Mouse (Mus musculus): ENCODE results near the gene Epha6. TPM values are rescaled to one million over a fixed set of nuclear protein-coding genes. Genes with fewer than 3 reads are reported as not detected.
A peak's percentile ranks its signal among the peaks of the same experiment; 100 is the strongest.

Epha6 gene
- polyA plus RNA-seq, 1 experiment from 2014 or later, result 0.33 TPM

DNA sequence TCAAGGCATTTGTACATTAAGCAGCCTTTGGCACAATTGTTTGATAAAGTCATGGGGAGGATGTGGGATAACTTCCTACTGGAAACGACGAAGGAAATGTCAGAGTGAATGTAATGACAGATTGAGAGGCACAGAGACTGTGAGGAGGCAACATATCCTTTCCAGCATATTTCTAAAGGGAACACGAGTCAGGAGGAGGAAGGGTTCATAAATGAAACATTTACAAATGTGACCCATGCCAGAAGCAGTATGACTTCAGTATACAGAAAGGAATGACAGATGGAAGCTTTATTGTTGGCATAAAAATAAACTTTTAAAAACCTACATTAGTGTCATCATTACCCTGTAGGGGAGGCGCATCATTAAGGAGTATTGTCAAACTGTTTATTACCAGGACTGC, 60.9 kb downstream of the Epha6 start:
- no peaks in the 10 kb centered on the region for H3K9me3 ChIP-seq (ENCODE audit: control insufficient read depth, low read length)
- no peak overlapping the region for H3K9ac ChIP-seq (ENCODE audit: low read length)
- no peaks in the 10 kb centered on the region for H3K36me3 ChIP-seq (ENCODE audit: control insufficient read depth, insufficient read depth, low read length)
- 82% methylated on average over 4 of the region's 4 CpGs for WGBS
- no peak overlapping the region for H3K4me2 ChIP-seq (ENCODE audit: low read depth, severe bottlenecking)
- no peaks in the 10 kb centered on the region for H3K27me3 ChIP-seq (ENCODE audit: control insufficient read depth, insufficient read depth, low read length)
- H3K27ac ChIP-seq (replicated peaks; ENCODE audit: low read depth, low read length), result no peak overlapping the region
- no peak overlapping the region for H3K4me3 ChIP-seq (ENCODE audit: low read depth, low read length)
- ATAC-seq (ENCODE audit: insufficient number of reproducible peaks, low FRiP score, low TSS enrichment, low read depth), result no peak
- DNase-seq (ENCODE audit: low spot score), result no peak
- H3K4me1 ChIP-seq (ENCODE audit: control insufficient read depth, insufficient read depth, low read length), result no peaks in the 10 kb centered on the region

DNA sequence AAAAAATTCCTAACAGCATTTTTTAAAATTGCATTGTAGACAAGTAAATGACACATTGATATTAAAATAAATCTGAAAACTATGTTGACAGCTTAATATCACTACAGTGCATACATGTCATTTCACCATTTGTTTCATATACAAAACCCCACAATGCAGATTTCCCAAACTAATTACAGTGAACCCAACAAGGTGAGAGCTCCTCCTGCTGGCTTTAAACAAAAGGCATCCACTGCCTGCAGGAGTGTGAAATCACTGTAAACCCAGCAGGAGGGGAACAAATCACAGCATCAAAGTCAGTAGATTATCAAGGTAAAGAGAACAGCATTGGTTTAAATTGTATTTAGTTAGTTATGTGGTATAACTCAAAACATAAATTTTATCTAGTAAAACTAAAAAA, 67.1 kb downstream of the Epha6 start:
- Histone ChIP-seq H3K4me1 (ENCODE audit: control insufficient read depth, insufficient read depth, low read length) (no peaks in the 10 kb centered on the region), H3K27me3 (ENCODE audit: control insufficient read depth, insufficient read depth, low read length) (no peaks in the 10 kb centered on the region), H3K36me3 (ENCODE audit: control insufficient read depth, insufficient read depth, low read length) (no peaks in the 10 kb centered on the region), H3K9me3 (ENCODE audit: control insufficient read depth, low read length) (no peaks in the 10 kb centered on the region), H3K27ac (replicated peaks; ENCODE audit: low read depth, low read length) (no peak overlapping the region), H3K9ac (ENCODE audit: low read length) (no peak overlapping the region), H3K4me3 (ENCODE audit: low read depth, low read length) (no peak overlapping the region), H3K4me2 (ENCODE audit: low read depth, severe bottlenecking) (no peak overlapping the region)
- DNase-seq (ENCODE audit: low spot score) (peak; percentile 23), ATAC-seq (ENCODE audit: insufficient number of reproducible peaks, low FRiP score, low TSS enrichment, low read depth) (no peak; the same call in 1 of the 2 replicates)

DNA sequence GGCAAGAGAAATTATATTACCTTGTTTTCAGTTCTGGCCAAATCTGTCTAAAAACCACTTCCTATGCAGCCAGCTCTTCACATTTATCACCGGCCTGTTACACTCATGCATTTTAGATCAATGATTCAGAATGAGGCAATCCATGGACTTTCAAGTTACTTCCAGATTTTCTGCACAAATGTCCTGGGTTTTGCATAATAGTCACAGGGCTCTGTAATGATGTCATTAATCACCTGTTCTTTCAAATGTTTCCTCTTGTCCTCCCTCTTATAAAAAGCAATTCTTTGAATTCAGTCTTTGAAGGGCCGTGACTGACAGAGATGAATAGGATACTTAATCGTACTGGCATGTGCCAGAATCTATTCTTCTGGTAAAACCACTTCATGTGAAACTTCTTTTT, 95.6 kb downstream of the Epha6 start:
- H3K9me3 ChIP-seq (ENCODE audit: control insufficient read depth, low read length), result no peaks in the 10 kb centered on the region
- ATAC-seq (ENCODE audit: insufficient number of reproducible peaks, low FRiP score, low TSS enrichment, low read depth) (no peak), DNase-seq (ENCODE audit: low spot score) (no peak)
- no peak overlapping the region for H3K4me3 ChIP-seq (ENCODE audit: low read depth, low read length)
- no peak overlapping the region for H3K4me2 ChIP-seq (ENCODE audit: low read depth, severe bottlenecking)
- H3K4me1 ChIP-seq (ENCODE audit: control insufficient read depth, insufficient read depth, low read length), result no peaks in the 10 kb centered on the region
- H3K27me3 ChIP-seq (ENCODE audit: control insufficient read depth, insufficient read depth, low read length), result no peaks in the 10 kb centered on the region
- no peak overlapping the region for H3K27ac ChIP-seq (replicated peaks; ENCODE audit: low read depth, low read length)
- no peak overlapping the region for H3K9ac ChIP-seq (ENCODE audit: low read length)
- WGBS, result 69% methylated on average over 3 of the region's 3 CpGs
- H3K36me3 ChIP-seq (ENCODE audit: control insufficient read depth, insufficient read depth, low read length), result no peaks in the 10 kb centered on the region

DNA sequence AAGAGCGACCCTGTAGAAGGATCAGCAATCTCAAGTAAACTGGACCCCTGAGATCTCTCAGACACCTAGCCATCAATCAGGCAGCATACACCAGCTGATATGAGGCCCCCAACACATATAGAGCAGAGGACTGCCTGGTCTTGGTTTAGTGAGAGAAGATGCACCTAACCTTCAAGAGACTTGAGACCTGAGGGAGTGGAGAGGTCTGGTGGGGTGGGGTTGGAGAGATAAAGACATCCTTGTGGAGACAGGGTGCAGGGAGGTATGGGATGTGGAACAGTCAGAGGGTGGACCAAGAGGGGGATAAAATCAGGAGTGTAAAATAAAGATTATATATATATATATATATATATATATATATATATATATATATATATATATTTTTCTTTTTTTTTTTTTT, 105.8 kb downstream of the Epha6 start:
- no peaks in the 10 kb centered on the region for H3K27me3 ChIP-seq (ENCODE audit: control insufficient read depth, insufficient read depth, low read length)
- no peak for ATAC-seq (ENCODE audit: insufficient number of reproducible peaks, low FRiP score, low TSS enrichment, low read depth)
- WGBS, result 94% methylated on average over 1 of the region's 1 CpGs
- DNase-seq (ENCODE audit: low spot score), result no peak
- no peak overlapping the region for H3K9ac ChIP-seq (ENCODE audit: low read length)
- H3K4me1 ChIP-seq (ENCODE audit: control insufficient read depth, insufficient read depth, low read length), result no peaks in the 10 kb centered on the region
- no peaks in the 10 kb centered on the region for H3K36me3 ChIP-seq (ENCODE audit: control insufficient read depth, insufficient read depth, low read length)
- H3K9me3 ChIP-seq (ENCODE audit: control insufficient read depth, low read length), result no peaks in the 10 kb centered on the region
- H3K4me2 ChIP-seq (ENCODE audit: low read depth, severe bottlenecking), result no peak overlapping the region
- no peak overlapping the region for H3K4me3 ChIP-seq (ENCODE audit: low read depth, low read length)
- H3K27ac ChIP-seq (replicated peaks; ENCODE audit: low read depth, low read length), result no peak overlapping the region

DNA sequence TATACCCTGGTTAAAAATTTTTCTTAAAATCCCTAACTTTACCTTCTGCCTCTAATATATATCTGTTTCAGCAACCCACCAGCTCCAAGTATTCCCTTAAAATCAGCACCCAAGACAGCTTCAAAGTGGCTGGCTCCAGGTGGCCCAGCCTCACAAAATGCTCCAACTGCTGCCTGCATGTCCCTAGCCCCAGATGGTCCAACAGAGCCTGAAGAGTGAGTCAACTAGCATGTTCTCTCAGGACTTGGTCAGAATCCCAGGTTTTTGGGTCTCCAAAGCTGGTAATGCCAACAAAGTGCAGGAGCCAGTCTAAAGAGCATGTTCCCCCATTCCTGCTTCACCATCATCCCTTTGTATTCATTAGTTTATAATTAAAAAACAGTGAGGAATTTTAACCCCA, 129.6 kb downstream of the Epha6 start:
- Histone ChIP-seq H3K27ac (replicated peaks; ENCODE audit: low read depth, low read length) (no peak overlapping the region), H3K36me3 (ENCODE audit: control insufficient read depth, insufficient read depth, low read length) (no peaks in the 10 kb centered on the region), H3K4me2 (ENCODE audit: low read depth, severe bottlenecking) (no peak overlapping the region), H3K27me3 (ENCODE audit: control insufficient read depth, insufficient read depth, low read length) (no peaks in the 10 kb centered on the region), H3K9ac (ENCODE audit: low read length) (no peak overlapping the region), H3K9me3 (ENCODE audit: control insufficient read depth, low read length) (no peaks in the 10 kb centered on the region), H3K4me1 (ENCODE audit: control insufficient read depth, insufficient read depth, low read length) (no peaks in the 10 kb centered on the region), H3K4me3 (ENCODE audit: low read depth, low read length) (no peak overlapping the region)
- ATAC-seq (ENCODE audit: insufficient number of reproducible peaks, low FRiP score, low TSS enrichment, low read depth) (no peak), DNase-seq (ENCODE audit: low spot score) (no peak)

DNA sequence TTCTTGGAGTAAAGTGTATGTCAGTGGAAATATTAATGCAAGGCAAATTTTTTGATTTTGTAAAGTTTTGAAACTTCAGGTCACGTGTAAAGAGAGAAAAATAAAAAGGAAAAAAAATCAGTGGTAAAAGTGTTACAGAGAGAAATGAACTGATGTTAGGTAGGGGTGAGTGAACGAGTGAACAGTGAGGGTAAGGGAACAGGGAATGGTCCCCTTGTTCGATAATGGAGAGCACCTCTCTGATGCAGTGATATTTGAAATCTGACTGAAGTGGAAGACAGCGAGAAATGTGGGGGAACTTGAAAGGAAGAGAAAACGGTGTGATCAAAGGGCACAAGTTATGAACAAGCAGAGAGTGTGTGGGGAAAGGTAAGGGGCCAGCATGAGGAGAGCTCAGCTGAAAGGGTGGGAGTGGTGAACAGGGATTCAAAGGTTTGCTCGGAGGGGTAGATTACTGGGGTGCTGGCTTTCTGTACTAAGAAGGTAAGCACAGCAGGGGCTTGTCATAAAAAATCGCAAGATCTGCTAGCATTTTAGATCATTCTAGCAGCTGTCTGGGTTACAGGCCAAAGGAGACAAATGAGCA, 137.0 kb downstream of the Epha6 start:
- DNase-seq (ENCODE audit: low spot score), result no peak
- Histone ChIP-seq H3K27me3 (ENCODE audit: control insufficient read depth, insufficient read depth, low read length) (no peaks in the 10 kb centered on the region), H3K4me3 (ENCODE audit: low read depth, low read length) (no peak overlapping the region), H3K27ac (replicated peaks; ENCODE audit: low read depth, low read length) (no peak overlapping the region), H3K36me3 (ENCODE audit: control insufficient read depth, insufficient read depth, low read length) (no peaks in the 10 kb centered on the region), H3K9me3 (ENCODE audit: control insufficient read depth, low read length) (no peaks in the 10 kb centered on the region), H3K4me1 (ENCODE audit: control insufficient read depth, insufficient read depth, low read length) (no peaks in the 10 kb centered on the region), H3K9ac (ENCODE audit: low read length) (no peak overlapping the region), H3K4me2 (ENCODE audit: low read depth, severe bottlenecking) (no peak overlapping the region)
- ATAC-seq (ENCODE audit: insufficient number of reproducible peaks, low FRiP score, low TSS enrichment, low read depth), result no peak
- WGBS, result 74% methylated on average over 7 of the region's 7 CpGs

DNA sequence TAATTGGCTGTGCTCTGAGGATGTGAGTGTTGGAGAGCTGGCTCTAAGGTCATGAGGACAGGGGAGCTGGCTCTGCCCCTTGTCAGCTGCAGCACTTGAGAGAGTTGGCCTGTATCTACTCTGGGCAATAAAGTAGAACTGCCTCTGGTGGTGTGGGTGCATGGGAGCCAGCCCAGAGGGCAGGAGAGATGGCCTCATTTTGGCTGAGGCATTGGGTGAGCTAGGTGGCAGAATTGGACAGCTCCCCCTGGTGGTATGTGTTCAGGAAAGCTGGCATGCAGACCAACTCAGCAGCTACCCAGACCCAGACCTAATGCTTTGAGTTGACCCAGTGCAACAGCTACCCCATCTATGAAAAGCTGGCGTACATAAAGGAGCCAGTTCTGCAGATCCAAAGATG, 170.0 kb downstream of the Epha6 start:
- Histone ChIP-seq H3K27me3 (ENCODE audit: control insufficient read depth, insufficient read depth, low read length) (no peaks in the 10 kb centered on the region), H3K27ac (replicated peaks; ENCODE audit: low read depth, low read length) (no peak overlapping the region), H3K4me3 (ENCODE audit: low read depth, low read length) (no peak overlapping the region), H3K9me3 (ENCODE audit: control insufficient read depth, low read length) (no peaks in the 10 kb centered on the region), H3K4me1 (ENCODE audit: control insufficient read depth, insufficient read depth, low read length) (no peaks in the 10 kb centered on the region), H3K36me3 (ENCODE audit: control insufficient read depth, insufficient read depth, low read length) (no peaks in the 10 kb centered on the region), H3K9ac (ENCODE audit: low read length) (no peak overlapping the region), H3K4me2 (ENCODE audit: low read depth, severe bottlenecking) (no peak overlapping the region)
- ATAC-seq (ENCODE audit: insufficient number of reproducible peaks, low FRiP score, low TSS enrichment, low read depth), result no peak
- DNase-seq (ENCODE audit: low spot score), result peak; percentile 28
- WGBS, result 74% methylated on average over 1 of the region's 1 CpGs

DNA sequence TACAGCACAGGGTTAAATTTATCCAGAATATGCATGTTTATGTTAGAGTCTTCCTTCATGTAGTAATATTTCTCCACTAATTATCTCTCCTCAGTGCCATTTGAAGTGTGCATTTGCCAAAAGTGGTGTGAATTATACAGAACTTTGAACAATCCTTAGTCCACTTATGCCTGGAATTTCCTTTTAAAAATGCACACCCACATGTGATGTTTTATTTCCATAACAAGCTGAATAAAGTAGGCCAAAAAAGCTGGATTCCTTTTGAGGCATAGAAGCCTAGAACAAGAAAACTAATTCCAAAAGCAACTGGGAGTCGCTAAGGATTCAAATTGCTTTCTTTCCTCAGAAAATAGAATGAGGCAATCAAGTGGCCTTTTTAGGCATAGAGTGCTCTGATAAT, 171.1 kb downstream of the Epha6 start:
- Histone ChIP-seq H3K4me1 (ENCODE audit: control insufficient read depth, insufficient read depth, low read length) (no peaks in the 10 kb centered on the region), H3K36me3 (ENCODE audit: control insufficient read depth, insufficient read depth, low read length) (no peaks in the 10 kb centered on the region), H3K9ac (ENCODE audit: low read length) (no peak overlapping the region), H3K4me3 (ENCODE audit: low read depth, low read length) (no peak overlapping the region), H3K9me3 (ENCODE audit: control insufficient read depth, low read length) (no peaks in the 10 kb centered on the region), H3K27ac (replicated peaks; ENCODE audit: low read depth, low read length) (no peak overlapping the region), H3K27me3 (ENCODE audit: control insufficient read depth, insufficient read depth, low read length) (no peaks in the 10 kb centered on the region), H3K4me2 (ENCODE audit: low read depth, severe bottlenecking) (no peak overlapping the region)
- no peak for DNase-seq (ENCODE audit: low spot score)
- 88% methylated on average over 1 of the region's 1 CpGs for WGBS
- no peak for ATAC-seq (ENCODE audit: insufficient number of reproducible peaks, low FRiP score, low TSS enrichment, low read depth)

DNA sequence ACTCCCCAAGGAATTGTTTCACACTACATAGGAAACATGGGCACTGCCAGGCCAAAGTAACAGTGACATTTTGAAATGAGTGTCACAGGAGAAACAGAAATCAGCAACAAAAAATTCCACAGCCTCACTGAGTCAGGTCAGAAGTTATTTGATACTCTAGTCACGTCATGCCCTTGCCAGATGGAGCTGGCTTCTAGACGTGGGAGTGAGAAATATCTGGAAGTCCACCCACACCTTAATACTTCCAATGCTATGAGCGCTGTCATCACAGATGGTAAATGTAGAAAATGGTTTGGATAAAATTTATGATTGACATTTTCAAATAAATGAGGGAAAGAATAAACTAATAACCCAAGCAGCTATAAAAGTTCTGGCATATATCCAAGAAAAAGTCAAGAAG, 210.0 kb downstream of the Epha6 start:
- Histone ChIP-seq H3K4me3 (ENCODE audit: low read depth, low read length) (no peak overlapping the region), H3K4me1 (ENCODE audit: control insufficient read depth, insufficient read depth, low read length) (no peaks in the 10 kb centered on the region), H3K9ac (ENCODE audit: low read length) (no peak overlapping the region), H3K36me3 (ENCODE audit: control insufficient read depth, insufficient read depth, low read length) (no peaks in the 10 kb centered on the region), H3K27ac (replicated peaks; ENCODE audit: low read depth, low read length) (no peak overlapping the region), H3K9me3 (ENCODE audit: control insufficient read depth, low read length) (no peaks in the 10 kb centered on the region), H3K4me2 (ENCODE audit: low read depth, severe bottlenecking) (no peak overlapping the region), H3K27me3 (ENCODE audit: control insufficient read depth, insufficient read depth, low read length) (no peaks in the 10 kb centered on the region)
- ATAC-seq (ENCODE audit: insufficient number of reproducible peaks, low FRiP score, low TSS enrichment, low read depth), result no peak
- 68% methylated on average over 3 of the region's 3 CpGs for WGBS
- no peak for DNase-seq (ENCODE audit: low spot score)

Data from limb, embryonic 11.5 days (tissue).